Mouse (Mus musculus): ENCODE results near the gene Mad2l2.

DNA sequence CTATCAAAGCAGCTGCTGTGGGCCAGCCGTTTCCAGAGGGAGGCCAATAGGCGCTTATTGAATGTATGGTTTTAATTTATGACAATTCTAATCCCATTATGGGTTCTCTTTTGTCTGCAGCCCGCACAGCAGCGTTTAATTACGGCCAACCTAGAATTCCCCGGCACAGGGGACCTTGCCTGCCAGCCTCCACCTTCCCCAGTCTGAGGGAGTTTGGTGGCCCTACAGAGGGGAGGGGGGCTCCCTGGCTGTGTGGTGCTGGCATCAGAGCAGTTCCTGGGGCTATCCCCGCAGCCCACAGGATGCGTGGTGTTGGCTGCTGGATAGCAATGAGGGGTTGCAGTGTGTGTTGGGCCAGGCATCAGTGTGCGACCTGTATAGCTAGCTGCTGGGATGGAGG lies 54.4 kb downstream of the Mad2l2 start:
- no peak for TF ChIP-seq CTCF (IDR thresholded peaks at IDR 0.05; ENCODE audit: borderline replicate concordance, extremely low read depth, insufficient read depth, insufficient read length)
- no peak for TF ChIP-seq POLR2A (IDR thresholded peaks at IDR 0.05; ENCODE audit: borderline replicate concordance, extremely low read depth, insufficient read depth, insufficient read length, poor library complexity, severe bottlenecking)
